Mouse (Mus musculus) lung, adult 2 months (tissue): ENCODE data around the gene Bmp8a. TPM values are rescaled to one million over a fixed set of nuclear protein-coding genes. Genes with fewer than 3 reads are reported as not detected.
"Not testable (repeated sequence)": the region's sequence is repeated elsewhere in the genome, so short reads cannot be mapped to it uniquely, and the experiment has no call there.

Experiments used
- DNase-seq: peaks from one replicate; pipeline ENCODE4 v3.0.0; 2022
- H3K4me1 ChIP-seq: fragments of 200-500 bp; 2 replicates; pipeline ENCODE4 v1.6.1; 2011; ENCODE audit warnings: low read length; ENCODE audit not compliant: control insufficient read depth, insufficient read depth
- H3K4me3 ChIP-seq: fragments of 200-500 bp; replicated peaks from 2 replicates; pipeline ENCODE3; 2011; ENCODE audit warnings: low read depth, mild to moderate bottlenecking, control low read depth, low read length; ENCODE audit errors: extremely low read depth
- CTCF ChIP-seq: fragments of 200-500 bp; IDR thresholded peaks from 2 replicates; pipeline ENCODE4 v1.5.1; 2011; ENCODE audit warnings: mild to moderate bottlenecking, low read length, control low read depth; ENCODE audit not compliant: insufficient read depth
- POLR2A ChIP-seq: fragments of 200-500 bp; IDR thresholded peaks from 2 replicates; pipeline ENCODE4 v1.6.1; 2011; ENCODE audit warnings: low read depth, mild to moderate bottlenecking, control low read depth, low read length, borderline replicate concordance; ENCODE audit errors: extremely low read depth
- WGBS: fragments of 180-500 bp; shearing (Covaris S2); methylation state at CpG from one replicate; pipeline ENCODE4 v1.1.7; 2018; 5-methylcytosine and 5-hydroxymethylcytosine counted together
- polyA plus RNA-seq: library from polyadenylated mRNA; depleted of rRNA; stranded (reverse); fragments of >200 nt; gene quantifications from 2 replicates; pipeline ENCODE4 v1.2.3, GENCODE M21; 2012

The Bmp8a gene
- polyA plus RNA-seq, 1 experiment = 0.27 TPM

DNA sequence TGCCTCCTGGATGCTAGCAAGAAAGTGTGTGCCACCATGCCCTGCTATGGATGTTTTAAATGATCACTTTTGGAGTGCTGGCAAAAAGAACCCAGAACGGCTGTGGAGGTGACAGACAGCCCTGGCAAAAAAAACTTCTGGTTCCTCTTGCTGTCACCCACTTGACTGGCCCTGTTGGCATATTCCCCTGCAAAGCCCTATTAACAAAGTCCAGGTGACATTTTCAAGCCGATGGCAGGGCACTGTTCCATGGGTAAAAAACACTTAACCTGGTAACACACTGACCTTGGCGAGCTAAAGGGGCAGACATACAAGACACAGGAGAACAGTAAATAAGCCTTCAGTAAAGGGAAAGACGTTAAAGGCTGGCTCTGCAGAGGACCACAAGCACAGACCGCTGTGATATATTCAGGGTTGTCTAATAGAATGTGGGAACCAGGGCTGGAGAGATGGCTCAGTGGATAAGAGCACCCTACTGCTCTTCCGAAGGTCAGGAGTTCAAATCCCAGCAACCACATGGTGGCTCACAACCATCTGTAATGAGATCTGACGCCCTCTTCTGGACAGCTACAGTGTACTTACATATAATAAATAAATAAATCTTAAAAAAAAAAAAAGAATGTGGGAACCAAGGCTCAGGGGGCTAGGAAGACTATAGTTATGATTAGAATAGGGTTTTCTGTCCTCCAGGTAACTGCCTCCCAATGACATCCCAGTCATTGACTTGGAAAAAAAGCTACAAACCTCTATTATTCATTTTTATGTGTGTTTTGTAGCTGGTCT lies 49.2 kb downstream of the Bmp8a start:
- no peak for DNase-seq
- 76% methylated on average over 7 of the region's 7 CpGs for WGBS
- TF ChIP-seq POLR2A = no peak
- TF ChIP-seq CTCF = no peak
- H3K4me3 ChIP-seq = no peak overlapping the region
- H3K4me1 ChIP-seq = no peaks in the 10 kb centered on the region

DNA sequence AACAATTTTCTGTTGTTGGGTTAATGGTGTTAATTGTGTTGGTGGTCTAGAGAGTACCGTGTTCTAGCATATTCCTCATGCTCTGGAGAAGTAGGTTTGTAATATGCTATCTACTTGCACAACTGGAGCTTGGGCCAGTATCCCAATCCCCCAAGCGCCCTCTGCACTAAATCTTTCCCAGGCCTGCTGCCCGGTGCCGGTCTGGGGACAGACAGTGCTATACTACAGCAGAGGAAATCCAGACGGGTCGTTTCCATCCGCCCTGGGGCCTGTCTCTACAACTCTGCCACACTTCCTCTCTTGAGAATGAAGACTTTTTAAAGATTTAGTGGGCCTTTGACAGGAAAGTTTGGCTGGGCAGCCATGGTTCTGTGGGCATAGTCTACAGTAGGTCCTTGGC lies 50.1 kb downstream of the Bmp8a start:
- DNase-seq = no peak
- H3K4me3 ChIP-seq = no peak overlapping the region
- H3K4me1 ChIP-seq = no peaks in the 10 kb centered on the region
- no peak for TF ChIP-seq POLR2A
- TF ChIP-seq CTCF = no peak
- whole genome bisulfite sequencing = 77% methylated on average over 7 of the region's 7 CpGs

- TF ChIP-seq CTCF (no peak), POLR2A (no peak)
- no peak overlapping the region for H3K4me3 ChIP-seq
- DNase-seq = no peak
- no peaks in the 10 kb centered on the region for H3K4me1 ChIP-seq
- 83% methylated on average over 3 of the region's 3 CpGs for WGBS
Observed at GRCm38 (mm10) chr4:123292390-123292789, 50.7 kb downstream of the Bmp8a start.

DNA sequence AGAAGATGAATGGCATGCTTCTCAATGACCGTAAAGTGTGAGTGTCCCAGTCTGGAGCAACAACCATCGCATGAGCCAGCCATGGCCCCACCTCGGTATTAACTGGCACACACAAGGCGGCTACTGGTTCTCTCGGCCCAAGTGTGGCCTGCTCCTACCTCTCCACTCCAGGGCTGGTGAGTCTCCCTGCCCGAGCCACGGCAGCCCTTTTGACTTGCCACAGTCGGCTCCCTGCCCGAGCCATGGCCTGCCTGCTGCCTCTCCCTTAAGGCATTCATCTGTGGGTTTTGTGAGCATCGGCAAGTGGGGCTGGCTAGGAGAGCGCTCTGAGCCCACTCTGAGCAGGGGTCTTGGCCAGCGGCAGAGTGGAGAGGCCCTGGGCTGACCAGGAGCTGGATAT lies 54.0 kb downstream of the Bmp8a start:
- WGBS = 94% methylated on average over 12 of the region's 12 CpGs
- no peak for DNase-seq
- Histone ChIP-seq H3K4me3 (no peak overlapping the region), H3K4me1 (no peaks in the 10 kb centered on the region)
- TF ChIP-seq POLR2A (no peak), CTCF (no peak)

GRCm38 (mm10) chr4:123286790-123287189 lies 56.3 kb downstream of the Bmp8a start:
- no peak overlapping the region for H3K4me3 ChIP-seq
- H3K4me1 ChIP-seq = 0 out of 2 replicates have a peak, but pooled peaks cover 3% of the 10 kb centered on the region
- DNase-seq = no peak
- TF ChIP-seq CTCF = no peak
- no peak for TF ChIP-seq POLR2A
- WGBS = 75% methylated on average over 2 of the region's 2 CpGs

GRCm38 (mm10) chr4:123284731-123285624 lies 58.1 kb downstream of the Bmp8a start:
- TF ChIP-seq POLR2A (no peak), CTCF (no peak)
- Histone ChIP-seq H3K4me3 (no peak overlapping the region), H3K4me1 (0 out of 2 replicates have a peak, but pooled peaks cover 3% of the 10 kb centered on the region)
- DNase-seq = no peak
- 68% methylated on average over 6 of the region's 6 CpGs for WGBS

- WGBS = 1% methylated on average over 15 of the region's 15 CpGs
- peak overlapping the region; percentile 63 for H3K4me3 ChIP-seq
- peak; percentile 25 for DNase-seq
- not testable (repeated sequence) for H3K4me1 ChIP-seq
Observed at GRCm38 (mm10) chr4:123283675-123284064, 59.4 kb downstream of the Bmp8a start.

- peak overlapping the region; percentile 58 for H3K4me3 ChIP-seq
- not testable (repeated sequence) for H3K4me1 ChIP-seq
- peak; percentile 30 for DNase-seq
- WGBS = under 1% methylated on average over 48 of the region's 55 CpGs
Observed at GRCm38 (mm10) chr4:123282915-123283674, 60.0 kb downstream of the Bmp8a start.

DNA sequence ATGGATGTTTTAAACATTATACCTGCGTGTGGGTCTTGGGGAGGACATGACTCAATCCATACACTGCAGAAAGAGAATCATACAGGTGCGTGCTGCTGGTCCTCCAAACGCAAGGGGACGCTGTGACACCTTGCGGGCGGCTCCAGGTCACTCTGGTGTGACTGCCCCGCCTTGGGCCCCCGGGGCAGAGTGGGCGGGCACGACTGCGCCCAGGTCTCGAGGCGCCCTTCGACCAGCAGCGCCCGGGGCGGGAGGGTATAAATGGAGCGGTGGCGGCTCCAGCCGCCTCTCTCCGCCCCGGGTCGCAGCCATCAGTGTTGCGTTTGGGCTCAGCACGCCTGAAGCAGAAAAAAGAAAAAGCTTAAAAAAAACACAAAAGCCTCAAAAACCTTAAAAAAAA lies 60.6 kb downstream of the Bmp8a start:
- under 1% methylated on average over 25 of the region's 25 CpGs for WGBS
- Histone ChIP-seq H3K4me1 (0 out of 2 replicates have a peak, but pooled peaks cover 3% of the 10 kb centered on the region), H3K4me3 (peak overlapping the region; percentile 58)
- TF ChIP-seq CTCF (peak; percentile 67), POLR2A (peak; percentile 50; the same call in 1 of the 2 replicates)
- DNase-seq = peak; percentile 85
